Mouse (Mus musculus) embryo, embryonic 9.5 days (tissue): Measurements from ENCODE around the gene Fbln1.

ENCODE experiments used
- DNase-seq: peaks from one replicate; pipeline ENCODE4 v3.0.0-alpha.2; 2017; ENCODE audit errors: extremely low spot score

Fbln1 gene

GRCm38 (mm10) chr15:85206703-85207075 is 940 bp downstream of the Fbln1 start:
- DNase-seq = peak; percentile 73

DNA sequence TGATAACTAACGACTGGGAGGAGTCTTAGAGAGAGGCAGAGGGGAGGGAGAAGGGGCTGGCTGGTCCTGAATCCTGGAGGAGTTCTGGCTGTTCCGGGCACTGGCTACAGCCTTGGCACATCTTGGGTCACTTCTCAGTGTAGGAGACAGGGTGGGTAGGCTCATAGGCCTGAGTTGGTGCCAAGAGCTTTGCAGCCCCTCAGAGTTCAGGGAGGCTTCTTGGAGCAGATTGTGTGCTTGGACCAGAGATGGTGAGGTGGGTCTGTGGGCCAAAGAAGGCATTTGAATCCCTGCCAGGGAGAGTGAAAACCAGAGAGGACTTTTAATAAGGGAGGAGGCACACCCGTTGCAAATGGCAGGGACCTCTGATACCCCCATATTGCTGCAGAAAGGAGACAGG is 1.3 kb downstream of the Fbln1 start:
- no peak for DNase-seq

GRCm38 (mm10) chr15:85207763-85208162 is 2.0 kb downstream of the Fbln1 start:
- DNase-seq = no peak

- peak; percentile 26 for DNase-seq
Measured at GRCm38 (mm10) chr15:85208332-85208731, 2.6 kb downstream of the Fbln1 start.

GRCm38 (mm10) chr15:85209341-85209740 is 3.6 kb downstream of the Fbln1 start:
- DNase-seq = no peak

DNA sequence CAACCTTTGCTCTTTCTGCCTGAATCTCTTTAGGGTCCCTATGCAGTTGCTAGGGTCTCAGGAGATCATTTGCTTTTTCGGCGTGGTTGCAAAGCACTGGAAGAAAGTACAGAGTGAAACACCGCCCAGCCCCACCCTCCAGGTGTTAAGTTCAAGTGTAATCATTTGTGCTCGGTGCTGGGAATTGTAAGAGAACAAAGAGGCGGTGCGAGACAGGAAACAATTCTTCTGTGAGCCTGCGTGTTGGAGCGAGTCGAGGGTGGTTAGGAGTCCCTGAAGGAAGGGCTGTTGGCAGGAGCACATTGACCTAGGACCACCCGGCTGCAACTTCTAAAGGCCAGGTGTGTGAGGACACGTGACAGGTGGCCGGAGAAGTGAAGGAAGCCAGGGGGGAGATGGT is 4.9 kb downstream of the Fbln1 start:
- no peak for DNase-seq

- DNase-seq = no peak
Measured at GRCm38 (mm10) chr15:85211101-85211760, 5.5 kb downstream of the Fbln1 start.

- DNase-seq = no peak
Measured at GRCm38 (mm10) chr15:85216069-85216813, 10.5 kb downstream of the Fbln1 start.

DNA sequence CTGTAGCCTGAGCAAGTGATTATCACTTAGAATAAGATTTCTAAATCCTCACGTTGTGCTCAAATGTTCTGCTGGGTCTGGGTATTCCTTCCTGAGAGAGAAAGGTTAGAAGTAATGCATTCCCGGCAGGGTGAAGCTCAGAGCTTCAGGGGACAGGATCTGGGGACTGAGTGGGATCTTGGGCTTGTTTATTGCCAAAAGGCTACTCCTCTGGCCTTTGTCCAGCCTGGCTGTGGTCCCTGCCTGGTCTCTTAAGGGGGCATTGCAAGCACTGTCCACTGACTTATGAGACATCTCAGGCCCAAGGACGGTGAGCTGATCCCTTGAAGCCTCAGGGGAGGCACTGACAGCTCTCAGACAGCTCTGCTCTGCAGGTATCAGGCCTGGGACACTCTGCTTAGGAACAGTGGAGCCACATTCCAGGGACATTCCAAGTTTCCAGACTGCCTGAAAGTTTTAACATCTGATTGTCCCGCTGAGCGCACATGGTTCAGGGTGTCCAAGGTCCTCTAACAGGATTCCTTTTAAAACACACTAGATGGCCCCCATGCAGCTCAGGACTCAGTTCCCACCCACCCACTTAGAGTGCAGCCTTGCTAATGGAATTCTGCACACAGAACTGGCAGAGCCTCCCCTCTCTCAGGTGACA is 13.0 kb downstream of the Fbln1 start:
- DNase-seq = no peak

DNA sequence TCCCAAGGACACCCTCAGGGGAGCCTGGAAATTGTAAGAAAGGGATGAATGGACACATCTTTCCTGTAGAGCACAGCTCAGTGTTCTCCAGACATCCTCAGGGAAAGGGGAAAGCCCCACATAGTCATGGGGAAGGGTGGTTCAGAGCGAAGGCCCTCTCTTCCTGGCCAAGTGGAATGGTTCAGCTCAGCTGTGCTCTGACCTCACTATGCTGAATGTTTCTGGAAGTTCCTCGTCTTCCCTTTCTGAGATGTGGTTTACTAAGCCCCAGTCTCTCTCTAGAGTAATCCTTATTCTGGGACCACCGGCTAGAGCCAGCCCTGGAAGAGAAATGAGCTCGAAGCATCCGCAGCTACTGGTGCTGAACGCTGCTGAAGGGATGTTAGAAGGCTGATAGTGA is 14.6 kb downstream of the Fbln1 start:
- no peak for DNase-seq

DNA sequence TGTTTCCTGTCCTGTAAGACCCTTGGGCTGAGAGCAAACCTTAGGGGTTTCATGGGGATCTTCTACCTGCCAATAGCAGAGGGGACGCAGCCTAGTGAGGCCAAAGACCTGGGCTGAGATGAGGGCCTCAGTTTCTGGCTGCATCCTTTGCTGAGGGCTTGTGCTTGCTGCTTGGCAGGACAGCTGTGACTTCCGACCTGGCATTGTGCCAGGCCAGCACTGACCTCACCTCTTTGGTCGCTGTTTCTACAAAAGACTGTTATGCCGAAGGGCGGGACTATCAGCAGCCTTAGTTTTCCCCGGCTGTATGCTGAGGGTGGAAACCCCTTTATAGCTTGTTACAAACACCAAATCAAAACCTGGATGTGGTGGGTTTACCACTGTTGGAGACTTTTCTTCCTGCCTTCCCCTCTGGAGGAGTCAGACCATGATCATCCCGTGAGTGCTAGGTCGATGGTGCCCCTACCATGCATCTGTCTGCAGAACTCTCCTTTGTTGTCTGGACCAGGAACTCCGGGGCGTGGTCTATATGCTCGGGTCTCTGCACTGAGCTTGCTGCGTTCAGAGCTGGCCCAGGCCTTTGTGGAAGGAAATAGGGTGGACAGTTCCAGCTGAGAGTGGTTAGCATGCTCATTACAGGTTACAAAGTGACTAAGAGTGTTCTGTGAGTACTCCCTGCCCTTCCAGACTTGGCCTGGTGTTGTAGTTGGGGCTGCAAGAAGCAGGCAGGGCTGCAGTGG is 15.5 kb downstream of the Fbln1 start:
- DNase-seq = no peak

DNA sequence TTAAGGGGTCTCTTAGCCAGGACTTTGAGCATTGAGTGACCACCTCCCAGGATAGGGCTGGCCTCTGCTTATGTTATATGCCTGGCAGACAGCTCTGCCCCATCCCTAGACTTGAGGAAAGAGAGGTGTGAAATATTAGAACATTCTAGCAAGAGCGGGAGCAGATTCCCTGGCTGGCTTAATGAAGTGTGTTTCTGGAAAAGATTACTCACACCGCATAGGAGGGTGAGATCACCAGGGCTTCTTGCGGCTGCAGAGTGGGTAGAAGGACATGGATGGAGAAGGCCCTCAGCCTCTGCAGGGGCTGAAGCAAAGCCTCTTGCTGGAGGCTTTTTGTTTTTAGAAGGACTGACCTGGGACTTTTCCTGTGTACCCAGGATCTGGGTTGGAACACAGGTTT is 19.9 kb downstream of the Fbln1 start:
- DNase-seq = no peak

DNA sequence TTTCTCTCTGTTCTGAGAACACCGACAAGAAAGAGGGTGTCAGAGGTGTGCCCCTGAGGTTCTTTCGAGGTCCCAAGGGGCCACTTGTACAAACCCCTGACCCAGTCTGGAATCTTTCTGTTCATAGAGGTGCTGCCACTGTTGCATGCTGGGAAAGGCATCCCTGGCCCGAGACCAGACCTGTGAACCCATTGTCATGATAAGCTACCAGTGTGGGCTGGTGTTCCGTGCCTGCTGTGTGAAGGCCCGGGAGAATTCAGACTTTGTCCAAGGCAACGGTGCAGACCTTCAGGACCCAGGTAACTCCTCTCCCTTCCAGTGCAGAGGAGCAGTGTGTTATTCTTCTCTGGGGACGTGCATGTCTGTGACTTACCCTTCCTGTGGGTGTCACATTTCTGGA is 21.1 kb downstream of the Fbln1 start:
- no peak for DNase-seq

GRCm38 (mm10) chr15:85228568-85228967 is 22.8 kb downstream of the Fbln1 start:
- DNase-seq = no peak

- DNase-seq = no peak
Measured at GRCm38 (mm10) chr15:85229960-85230535, 24.3 kb downstream of the Fbln1 start.

- DNase-seq = no peak
Measured at GRCm38 (mm10) chr15:85230613-85231012, 24.9 kb downstream of the Fbln1 start.

DNA sequence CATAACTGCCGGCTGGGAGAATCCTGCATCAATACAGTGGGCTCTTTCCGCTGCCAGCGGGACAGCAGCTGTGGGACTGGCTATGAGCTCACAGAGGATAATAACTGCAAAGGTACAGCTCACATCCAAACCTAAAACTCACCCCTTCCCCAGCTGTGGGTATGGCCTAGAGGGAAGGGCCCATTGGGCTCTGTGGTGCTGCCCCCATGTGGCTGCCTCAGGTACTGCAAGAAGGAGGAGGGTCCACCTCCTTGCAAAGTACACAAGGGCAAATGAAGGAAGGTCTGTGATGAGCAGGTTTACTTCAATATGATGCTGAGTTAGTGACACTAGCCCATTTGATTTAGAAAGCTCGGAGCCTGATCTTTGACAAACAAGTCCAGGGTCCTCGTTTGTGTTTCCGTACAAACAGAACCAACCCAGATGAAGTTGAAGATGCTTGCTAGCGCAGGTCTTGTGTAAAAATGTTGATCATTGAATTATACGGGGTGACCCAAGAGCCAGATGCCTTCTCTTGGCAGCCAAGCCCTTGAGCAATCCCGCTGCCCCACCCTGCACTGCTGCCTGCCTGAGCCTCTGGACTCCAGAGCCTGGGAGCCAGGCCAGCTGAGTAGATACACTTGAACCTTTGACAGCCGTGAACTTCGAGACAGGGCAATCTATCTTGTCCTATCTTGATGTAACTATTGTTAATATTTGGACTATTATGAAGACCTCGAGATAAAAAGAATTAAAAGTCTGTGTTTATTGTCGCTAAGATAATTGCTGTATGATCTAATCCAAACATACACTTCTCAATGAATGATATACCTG is 25.9 kb downstream of the Fbln1 start:
- peak; percentile 80 for DNase-seq

DNA sequence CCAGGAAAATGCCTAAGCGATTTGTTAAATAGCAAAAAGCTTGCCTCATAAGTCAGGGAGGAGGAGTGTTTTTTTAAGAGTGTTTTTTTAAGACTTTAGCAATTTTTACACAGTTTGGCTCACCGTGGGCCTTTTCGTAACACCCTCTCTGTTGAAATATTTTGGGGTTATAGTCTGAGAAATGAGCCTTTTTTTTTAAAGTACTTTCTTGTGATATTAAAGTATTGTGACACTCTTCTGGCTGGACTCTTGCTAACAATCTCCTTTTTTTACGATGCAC is 26.4 kb downstream of the Fbln1 start:
- DNase-seq = no peak

DNA sequence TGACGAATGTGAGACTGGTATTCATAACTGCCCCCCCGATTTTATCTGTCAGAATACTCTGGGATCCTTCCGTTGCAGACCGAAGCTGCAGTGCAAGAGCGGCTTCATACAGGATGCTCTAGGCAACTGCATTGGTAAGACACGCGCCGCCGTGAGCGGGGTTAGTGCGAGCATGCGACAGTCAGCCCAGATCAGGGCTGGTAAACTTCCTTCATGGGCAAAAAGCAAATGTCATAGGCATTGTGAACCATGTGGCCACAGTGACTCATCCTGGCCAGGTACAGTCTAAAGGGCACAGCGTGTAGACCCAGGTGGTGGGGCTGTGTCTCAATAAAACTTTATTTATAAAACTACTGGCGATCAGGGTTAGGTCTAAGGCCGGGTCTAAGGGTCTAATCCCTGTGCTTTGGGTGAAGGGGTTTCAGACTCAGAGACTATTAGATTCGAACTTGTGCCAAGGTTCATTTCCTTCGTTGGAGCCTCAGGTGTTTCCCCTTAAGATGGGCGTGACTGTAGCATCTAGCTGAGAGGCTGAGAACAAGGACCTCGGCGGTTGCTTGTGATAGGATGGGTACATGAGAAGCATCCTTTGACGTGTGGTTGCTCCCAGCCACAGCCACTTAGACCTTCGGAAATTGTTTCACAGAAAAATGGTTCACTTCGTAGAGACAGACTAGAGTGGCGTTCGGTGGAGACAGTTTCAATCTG is 26.9 kb downstream of the Fbln1 start:
- DNase-seq = no peak

DNA sequence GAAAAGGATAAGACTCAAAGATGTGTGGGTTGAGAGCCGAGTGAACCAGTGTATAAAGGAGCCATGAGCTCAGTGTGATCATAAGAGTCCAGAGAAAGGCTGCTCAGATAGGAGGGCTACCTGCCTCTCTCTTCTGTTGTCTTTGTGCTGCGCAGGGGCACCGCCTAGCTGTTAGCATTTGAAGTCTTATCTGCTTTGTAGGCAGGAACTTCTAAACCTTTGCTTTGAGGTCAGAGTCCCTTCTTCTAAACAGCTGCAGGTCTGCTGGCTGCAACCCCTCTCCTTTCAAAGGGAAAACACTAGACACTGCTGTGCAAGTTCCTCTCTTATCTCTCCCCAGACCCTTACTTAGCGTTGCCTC is 27.5 kb downstream of the Fbln1 start:
- no peak for DNase-seq

DNA sequence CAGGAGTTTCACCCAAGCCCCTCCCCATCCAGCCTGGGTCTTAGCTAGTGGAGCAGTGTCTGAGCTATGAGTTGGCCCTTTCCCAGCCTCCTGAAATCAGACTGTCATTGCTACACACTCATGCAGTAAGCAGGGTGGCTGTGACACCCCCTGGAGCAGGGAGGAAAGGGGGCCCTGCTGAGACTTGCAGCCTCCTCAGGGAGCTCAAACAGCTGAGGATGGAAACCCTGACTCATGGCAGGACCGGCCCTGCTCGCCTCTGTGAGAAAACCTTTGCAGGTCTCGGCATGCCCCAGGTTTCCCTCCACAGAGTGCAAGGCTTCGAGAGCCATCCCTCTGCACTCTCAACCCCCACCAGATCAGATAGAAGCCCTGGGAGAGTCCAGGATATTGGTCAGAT is 27.9 kb downstream of the Fbln1 start:
- no peak for DNase-seq
